Mouse (Mus musculus): ENCODE data around the gene Cd28. TPM values are rescaled to one million over a fixed set of nuclear protein-coding genes. Genes with fewer than 3 reads are reported as not detected.

Cd28 gene
- polyA plus RNA-seq, 1 experiment = not detected

DNA sequence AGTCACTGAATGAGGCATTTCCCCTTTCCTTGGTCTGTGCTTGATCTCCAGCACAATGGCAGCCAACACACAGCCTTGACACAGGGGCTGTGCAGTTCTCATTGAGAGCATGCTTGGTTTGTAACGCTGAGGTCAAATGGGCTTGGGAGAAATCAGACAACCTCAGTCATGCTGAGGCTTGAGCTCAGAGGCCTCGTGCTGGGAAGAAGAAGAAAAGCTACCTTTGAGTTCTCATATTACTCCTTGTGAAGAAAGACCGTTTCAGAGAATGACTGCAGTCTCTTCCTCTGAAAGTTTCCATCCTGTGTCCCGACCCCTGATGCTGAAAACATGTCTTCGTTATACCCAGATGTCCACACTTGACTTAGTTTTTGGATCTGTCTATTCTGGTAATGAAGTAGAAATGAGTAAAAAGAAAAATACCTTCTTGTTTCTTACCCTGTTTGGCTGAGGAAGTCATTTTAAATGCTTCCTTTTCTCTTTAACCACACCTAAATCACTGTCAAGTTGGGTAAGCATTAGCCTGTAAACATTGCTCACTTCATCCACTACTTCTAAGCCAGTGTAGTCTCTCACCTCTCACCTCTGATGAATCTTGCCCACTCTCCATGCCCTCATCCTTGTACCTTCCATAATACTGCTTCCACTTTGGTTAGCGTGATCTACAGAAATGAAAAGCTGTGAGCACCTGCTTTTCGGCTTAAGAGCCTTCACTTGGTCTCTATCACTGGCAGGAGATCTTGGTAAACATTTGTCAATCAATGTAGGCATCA is 43.1 kb downstream of the Cd28 start:
- TF ChIP-seq POLR2A (IDR thresholded peaks at IDR 0.05; ENCODE audit: low read depth, low read length) (no peak), CTCF (IDR thresholded peaks at IDR 0.05; ENCODE audit: borderline replicate concordance, insufficient read depth, low read length) (no peak)
- Histone ChIP-seq H3K4me3 (ENCODE audit: insufficient read depth, low read length) (no peak overlapping the region), H3K4me1 (ENCODE audit: control insufficient read depth, insufficient read depth, low read length) (no peaks in the 10 kb centered on the region), H3K27ac (ENCODE audit: insufficient read depth, low read length) (no peak overlapping the region)

DNA sequence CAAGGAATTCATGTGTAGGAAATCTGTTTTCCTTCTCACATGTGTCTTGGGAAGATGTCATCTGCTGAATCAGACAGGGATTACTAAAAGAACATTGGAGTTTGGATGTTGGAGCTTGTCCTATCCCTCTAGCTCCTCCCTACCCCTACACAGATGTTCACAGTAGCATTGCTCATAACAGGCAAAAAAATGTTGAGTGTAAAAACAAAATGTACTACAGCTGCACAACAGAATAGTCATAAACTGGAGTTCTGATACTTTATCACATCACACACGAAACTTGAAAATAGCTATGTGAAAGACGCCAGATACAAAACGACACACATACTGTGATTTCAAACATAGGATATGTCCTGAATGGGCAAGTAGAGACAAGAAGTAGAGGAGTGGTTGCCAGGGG is 43.9 kb downstream of the Cd28 start:
- TF ChIP-seq CTCF (IDR thresholded peaks at IDR 0.05; ENCODE audit: borderline replicate concordance, insufficient read depth, low read length) = no peak
- no peak for TF ChIP-seq POLR2A (IDR thresholded peaks at IDR 0.05; ENCODE audit: low read depth, low read length)
- Histone ChIP-seq H3K4me3 (ENCODE audit: insufficient read depth, low read length) (no peak overlapping the region), H3K4me1 (ENCODE audit: control insufficient read depth, insufficient read depth, low read length) (no peaks in the 10 kb centered on the region), H3K27ac (ENCODE audit: insufficient read depth, low read length) (no peak overlapping the region)

DNA sequence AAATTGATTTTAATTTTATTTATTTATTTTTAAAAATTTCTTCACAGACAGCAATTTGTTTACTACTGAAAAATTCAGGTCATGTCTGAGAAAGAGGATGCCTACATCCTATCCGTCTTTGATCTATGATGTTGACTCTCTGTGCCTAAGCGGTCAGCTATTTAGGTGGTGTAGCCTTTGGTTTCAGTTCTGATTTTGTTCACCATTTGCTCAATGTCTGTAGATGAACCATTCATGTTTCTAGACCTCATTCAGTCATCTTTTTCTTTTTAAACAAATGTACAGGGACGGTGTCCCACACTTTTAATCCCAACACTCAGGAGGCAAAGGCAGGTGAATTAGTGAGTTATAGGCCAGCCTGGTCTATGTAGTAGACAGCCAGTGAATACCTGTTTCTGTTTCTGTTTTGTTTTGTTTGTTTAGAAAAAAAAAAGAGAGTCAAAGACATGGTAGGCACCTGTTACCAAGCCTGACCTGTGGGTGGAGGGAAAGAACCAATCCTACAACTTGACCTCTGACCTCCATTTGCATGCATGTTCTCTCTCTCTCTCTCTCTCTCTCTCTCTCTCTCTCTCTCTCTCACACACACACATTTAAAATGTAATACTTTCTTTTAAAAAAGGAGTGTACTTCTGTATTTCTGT is 45.0 kb downstream of the Cd28 start:
- TF ChIP-seq POLR2A (IDR thresholded peaks at IDR 0.05; ENCODE audit: low read depth, low read length) = no peak
- TF ChIP-seq CTCF (IDR thresholded peaks at IDR 0.05; ENCODE audit: borderline replicate concordance, insufficient read depth, low read length) = no peak
- Histone ChIP-seq H3K4me3 (ENCODE audit: insufficient read depth, low read length) (no peak overlapping the region), H3K27ac (ENCODE audit: insufficient read depth, low read length) (no peak overlapping the region), H3K4me1 (ENCODE audit: control insufficient read depth, insufficient read depth, low read length) (no peaks in the 10 kb centered on the region)

DNA sequence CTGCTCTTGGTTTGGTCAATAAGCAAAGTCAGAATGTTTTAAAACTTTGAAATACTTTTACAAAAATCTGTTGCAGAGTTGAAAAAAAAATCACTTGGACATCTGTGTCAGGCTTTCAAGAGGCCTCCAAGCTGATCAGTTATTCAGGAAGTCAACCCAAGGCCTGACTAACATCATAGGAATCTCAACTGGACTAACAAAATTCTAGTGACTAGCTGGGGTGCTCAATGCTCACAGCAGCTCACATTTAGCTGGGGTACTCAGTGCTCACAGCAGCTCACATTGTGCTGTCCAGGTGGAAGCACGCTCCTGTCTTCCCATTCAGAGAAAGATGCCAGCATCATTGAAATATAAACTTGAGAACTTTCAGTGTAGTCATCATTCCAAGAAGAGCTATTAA is 45.9 kb downstream of the Cd28 start:
- TF ChIP-seq POLR2A (IDR thresholded peaks at IDR 0.05; ENCODE audit: low read depth, low read length) = no peak
- no peaks in the 10 kb centered on the region for H3K4me1 ChIP-seq (ENCODE audit: control insufficient read depth, insufficient read depth, low read length)
- no peak overlapping the region for H3K4me3 ChIP-seq (ENCODE audit: insufficient read depth, low read length)
- no peak overlapping the region for H3K27ac ChIP-seq (ENCODE audit: insufficient read depth, low read length)

DNA sequence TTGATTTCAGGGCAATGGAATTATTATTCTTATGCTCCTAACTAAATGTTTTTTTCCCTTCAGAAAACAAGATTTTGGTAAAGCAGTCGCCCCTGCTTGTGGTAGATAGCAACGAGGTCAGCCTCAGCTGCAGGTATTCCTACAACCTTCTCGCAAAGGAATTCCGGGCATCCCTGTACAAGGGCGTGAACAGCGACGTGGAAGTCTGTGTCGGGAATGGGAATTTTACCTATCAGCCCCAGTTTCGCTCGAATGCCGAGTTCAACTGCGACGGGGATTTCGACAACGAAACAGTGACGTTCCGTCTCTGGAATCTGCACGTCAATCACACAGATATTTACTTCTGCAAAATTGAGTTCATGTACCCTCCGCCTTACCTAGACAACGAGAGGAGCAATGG is 46.3 kb downstream of the Cd28 start:
- Histone ChIP-seq H3K4me1 (ENCODE audit: control insufficient read depth, insufficient read depth, low read length) (no peaks in the 10 kb centered on the region), H3K27ac (ENCODE audit: insufficient read depth, low read length) (no peak overlapping the region), H3K4me3 (ENCODE audit: insufficient read depth, low read length) (no peak overlapping the region)
- TF ChIP-seq POLR2A (IDR thresholded peaks at IDR 0.05; ENCODE audit: low read depth, low read length) (no peak), CTCF (IDR thresholded peaks at IDR 0.05; ENCODE audit: borderline replicate concordance, insufficient read depth, low read length) (no peak)

DNA sequence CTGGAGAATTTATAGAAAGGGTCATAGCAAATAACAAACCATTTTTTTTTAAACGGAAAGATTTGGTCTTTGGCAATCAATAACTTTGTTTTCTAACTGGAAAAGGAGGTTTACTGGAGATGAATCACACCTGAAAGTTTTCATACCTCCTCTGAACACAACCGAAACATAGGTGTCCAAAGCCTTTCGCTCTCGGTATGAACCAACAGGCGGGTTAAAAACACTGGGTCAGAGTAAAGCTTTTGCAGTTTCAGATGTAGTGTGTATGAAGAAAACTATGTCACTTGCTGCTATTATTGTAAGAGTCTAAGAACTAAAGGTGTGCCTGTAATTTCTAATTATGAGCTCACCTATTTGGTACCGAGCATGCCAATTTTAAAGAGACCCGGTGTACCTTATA is 55.2 kb downstream of the Cd28 start:
- TF ChIP-seq CTCF (IDR thresholded peaks at IDR 0.05; ENCODE audit: borderline replicate concordance, insufficient read depth, low read length) (no peak), POLR2A (IDR thresholded peaks at IDR 0.05; ENCODE audit: low read depth, low read length) (no peak)
- no peak overlapping the region for H3K4me3 ChIP-seq (ENCODE audit: insufficient read depth, low read length)
- no peak overlapping the region for H3K27ac ChIP-seq (ENCODE audit: insufficient read depth, low read length)
- no peaks in the 10 kb centered on the region for H3K4me1 ChIP-seq (ENCODE audit: control insufficient read depth, insufficient read depth, low read length)

DNA sequence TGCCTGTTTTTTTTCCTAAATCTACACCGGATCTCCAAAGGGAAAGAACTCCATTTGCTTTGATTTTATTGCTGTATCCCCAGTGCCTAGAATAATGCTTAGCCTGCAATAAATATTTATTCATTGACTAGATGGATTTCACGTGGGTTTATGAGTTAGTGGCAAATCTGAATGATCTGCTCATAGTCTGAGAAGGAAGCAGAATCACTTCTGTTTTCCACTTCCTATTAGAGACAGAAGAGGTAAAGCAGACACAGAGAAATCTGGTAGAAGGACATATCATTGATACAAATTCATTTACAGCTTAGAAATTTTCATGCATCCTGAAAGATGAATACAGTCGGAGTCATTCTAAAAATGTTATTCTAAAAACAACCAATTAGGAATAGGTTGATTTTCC is 56.6 kb downstream of the Cd28 start:
- TF ChIP-seq POLR2A (IDR thresholded peaks at IDR 0.05; ENCODE audit: low read depth, low read length) (no peak), CTCF (IDR thresholded peaks at IDR 0.05; ENCODE audit: borderline replicate concordance, insufficient read depth, low read length) (no peak)
- no peak overlapping the region for H3K4me3 ChIP-seq (ENCODE audit: insufficient read depth, low read length)

DNA sequence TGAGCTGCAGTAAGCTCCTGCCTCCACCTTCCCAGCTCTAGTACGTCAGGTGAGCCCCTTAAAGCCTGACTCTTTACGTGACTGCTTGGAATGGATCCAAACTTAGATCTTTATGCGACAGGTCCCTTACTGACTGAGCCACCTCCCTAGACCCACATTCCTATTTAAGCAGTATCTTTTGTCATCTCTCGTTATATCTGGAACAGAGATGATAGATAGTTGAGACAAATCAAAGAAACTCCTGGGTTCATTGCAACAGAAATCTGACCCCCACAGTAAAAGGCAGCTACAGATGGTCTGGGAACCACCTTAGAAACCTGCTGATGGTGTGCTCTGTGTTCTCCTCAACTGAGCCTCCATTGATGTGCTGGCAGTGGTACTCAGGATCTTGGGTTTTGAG is 59.6 kb downstream of the Cd28 start:
- no peak overlapping the region for H3K27ac ChIP-seq (ENCODE audit: insufficient read depth, low read length)
- no peak overlapping the region for H3K4me3 ChIP-seq (ENCODE audit: insufficient read depth, low read length)
- TF ChIP-seq POLR2A (IDR thresholded peaks at IDR 0.05; ENCODE audit: low read depth, low read length) (no peak), CTCF (IDR thresholded peaks at IDR 0.05; ENCODE audit: borderline replicate concordance, insufficient read depth, low read length) (no peak)
- H3K4me1 ChIP-seq (ENCODE audit: control insufficient read depth, insufficient read depth, low read length) = no peaks in the 10 kb centered on the region

More for the DNA sequence above, 56.6 kb downstream of the Cd28 start:
- Histone ChIP-seq H3K27ac (ENCODE audit: insufficient read depth, low read length) (no peak overlapping the region), H3K4me1 (ENCODE audit: control insufficient read depth, insufficient read depth, low read length) (no peaks in the 10 kb centered on the region)

DNA sequence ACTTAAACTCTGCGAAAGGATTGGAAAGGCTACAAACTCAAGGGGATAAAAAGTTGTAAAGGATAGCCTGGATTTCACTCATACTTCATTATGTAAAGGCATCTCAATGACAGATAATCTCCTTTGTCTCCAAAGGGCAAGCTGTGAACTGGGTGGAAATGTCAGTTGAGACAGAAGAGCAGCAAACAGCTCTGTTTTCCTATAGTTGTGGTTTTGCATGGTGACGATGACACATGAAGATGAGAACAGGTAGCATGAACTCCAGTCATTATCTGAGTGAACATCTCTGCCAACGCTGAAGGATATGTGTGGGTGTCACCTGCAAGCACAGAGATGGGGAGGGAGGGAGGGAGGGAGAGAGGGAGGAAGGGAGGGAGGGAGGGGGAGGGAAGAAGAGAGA is 60.3 kb downstream of the Cd28 start:
- no peak overlapping the region for H3K4me3 ChIP-seq (ENCODE audit: insufficient read depth, low read length)
- no peak overlapping the region for H3K27ac ChIP-seq (ENCODE audit: insufficient read depth, low read length)
- H3K4me1 ChIP-seq (ENCODE audit: control insufficient read depth, insufficient read depth, low read length) = no peaks in the 10 kb centered on the region
- TF ChIP-seq POLR2A (IDR thresholded peaks at IDR 0.05; ENCODE audit: low read depth, low read length) (no peak), CTCF (IDR thresholded peaks at IDR 0.05; ENCODE audit: borderline replicate concordance, insufficient read depth, low read length) (no peak)

DNA sequence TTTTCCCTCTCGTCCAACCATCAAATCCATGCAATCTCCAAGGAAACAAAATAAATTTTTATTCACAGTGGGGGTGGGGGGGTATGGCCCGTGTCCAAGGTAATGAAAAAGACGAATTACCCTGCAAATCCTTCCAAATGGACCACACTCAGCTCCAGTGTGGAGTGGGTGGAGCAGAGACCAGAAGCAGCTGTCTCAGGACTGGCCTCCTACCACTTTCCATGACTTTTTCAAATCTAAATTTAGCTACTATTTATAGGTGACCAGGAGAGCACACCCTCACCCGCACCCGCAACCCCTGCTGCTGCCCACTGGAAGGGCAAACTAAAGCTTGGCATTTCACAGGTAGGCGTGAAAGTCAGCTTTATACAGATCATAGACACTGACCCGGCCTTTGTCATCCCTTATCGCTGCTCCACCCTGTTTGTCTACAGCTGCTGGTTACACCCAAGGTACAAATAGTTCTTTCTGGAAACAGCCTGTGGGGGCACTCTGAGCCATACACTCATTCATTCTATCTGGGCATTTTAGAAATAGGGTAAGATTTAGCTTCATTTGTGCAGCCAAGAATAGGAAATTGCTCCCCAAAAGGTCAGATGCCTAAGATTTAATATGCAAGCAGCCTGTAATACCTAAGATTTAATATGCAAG is 62.0 kb downstream of the Cd28 start:
- Histone ChIP-seq H3K4me3 (ENCODE audit: insufficient read depth, low read length) (no peak overlapping the region), H3K4me1 (ENCODE audit: control insufficient read depth, insufficient read depth, low read length) (no peaks in the 10 kb centered on the region), H3K27ac (ENCODE audit: insufficient read depth, low read length) (no peak overlapping the region)
- TF ChIP-seq CTCF (IDR thresholded peaks at IDR 0.05; ENCODE audit: borderline replicate concordance, insufficient read depth, low read length) (no peak), POLR2A (IDR thresholded peaks at IDR 0.05; ENCODE audit: low read depth, low read length) (no peak)
